Mouse (Mus musculus): ENCODE measurements at regions not wholly inside any gene's neighbourhood (a gene's known extent, or its start where the extent isn't known, plus 50 kb on each side); places are given as distances from the start of the nearest gene placed in this dataset.
A peak's percentile ranks its signal among the peaks of the same experiment; 100 is the strongest.

DNA sequence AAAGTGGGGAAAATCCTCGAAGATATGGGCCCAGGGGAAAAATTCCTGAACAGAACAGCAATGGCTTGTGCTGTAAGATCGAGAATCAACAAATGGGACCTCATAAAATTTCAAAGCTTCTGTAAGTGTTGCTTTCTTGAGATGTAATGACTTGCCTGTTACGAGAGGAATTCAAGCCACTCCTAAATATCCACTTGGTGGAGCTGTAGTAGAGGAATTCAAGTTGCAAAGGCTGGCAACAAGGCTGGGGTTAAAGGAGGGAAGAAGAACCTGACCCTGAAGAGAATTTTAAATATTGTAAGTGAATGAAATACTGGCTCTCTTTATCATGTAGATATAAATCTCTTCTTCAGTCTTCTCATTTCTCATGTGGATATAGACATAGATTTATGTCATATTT lies 306.8 kb upstream of the Tenm4 start:
- H3K4me3 ChIP-seq (replicated peaks; ENCODE audit: low read depth, low read length): no peak overlapping the region
- H3K4me2 ChIP-seq (ENCODE audit: low read length): no peak overlapping the region
- no peaks in the 10 kb centered on the region for H3K36me3 ChIP-seq (ENCODE audit: insufficient read depth, low read length)
- no peaks in the 10 kb centered on the region for H3K4me1 ChIP-seq (replicated peaks; ENCODE audit: insufficient read depth, low read length)
- H3K9ac ChIP-seq (ENCODE audit: low read depth, low read length): no peak overlapping the region
- ATAC-seq (replicated peaks; ENCODE audit: low FRiP score, low read depth): no peak
- TF ChIP-seq CTCF (IDR thresholded peaks at IDR 0.05; ENCODE audit: low read depth): peak; percentile 41; the same call in 1 of the 2 replicates
- H3K27ac ChIP-seq: no peak overlapping the region
- H3K27me3 ChIP-seq (ENCODE audit: insufficient read depth, low read length): no peaks in the 10 kb centered on the region
- no peak for DNase-seq (ENCODE audit: low spot score)
- 26% methylated on average over 3 of the region's 3 CpGs for WGBS
- H3K9me3 ChIP-seq (replicated peaks; ENCODE audit: low read length): no peaks in the 10 kb centered on the region

DNA sequence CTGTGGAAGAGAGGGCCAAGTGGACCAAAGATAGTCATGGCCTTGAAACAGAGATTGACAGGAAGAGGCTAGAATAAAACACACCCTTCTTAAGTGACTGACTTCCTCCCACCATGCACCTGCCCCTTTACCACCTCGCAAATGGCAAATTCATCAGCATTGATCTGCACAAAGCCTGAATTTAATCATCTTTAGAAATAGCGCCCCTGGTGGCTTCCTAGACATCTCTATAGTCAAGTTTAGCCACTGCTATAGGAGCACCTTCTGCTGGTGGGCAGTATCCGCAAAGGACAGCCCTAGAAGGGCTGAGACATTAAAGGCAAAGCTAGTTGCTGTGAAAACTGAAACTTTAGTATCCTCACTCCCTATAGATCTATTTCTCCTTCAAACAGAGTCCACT lies 305.8 kb upstream of the Tenm4 start:
- 42% methylated on average over 3 of the region's 3 CpGs for WGBS
- peak; percentile 28 for DNase-seq (ENCODE audit: low spot score)
- peak; percentile 52 for TF ChIP-seq CTCF (IDR thresholded peaks at IDR 0.05; ENCODE audit: low read depth)
- no peak overlapping the region for H3K4me3 ChIP-seq (replicated peaks; ENCODE audit: low read depth, low read length)
- no peaks in the 10 kb centered on the region for H3K36me3 ChIP-seq (ENCODE audit: insufficient read depth, low read length)
- H3K9ac ChIP-seq (ENCODE audit: low read depth, low read length): no peak overlapping the region
- no peak overlapping the region for H3K4me2 ChIP-seq (ENCODE audit: low read length)
- H3K27ac ChIP-seq: no peak overlapping the region
- H3K4me1 ChIP-seq (replicated peaks; ENCODE audit: insufficient read depth, low read length): no peaks in the 10 kb centered on the region
- H3K27me3 ChIP-seq (ENCODE audit: insufficient read depth, low read length): no peaks in the 10 kb centered on the region
- H3K9me3 ChIP-seq (replicated peaks; ENCODE audit: low read length): no peaks in the 10 kb centered on the region
- ATAC-seq (replicated peaks; ENCODE audit: low FRiP score, low read depth): no peak

DNA sequence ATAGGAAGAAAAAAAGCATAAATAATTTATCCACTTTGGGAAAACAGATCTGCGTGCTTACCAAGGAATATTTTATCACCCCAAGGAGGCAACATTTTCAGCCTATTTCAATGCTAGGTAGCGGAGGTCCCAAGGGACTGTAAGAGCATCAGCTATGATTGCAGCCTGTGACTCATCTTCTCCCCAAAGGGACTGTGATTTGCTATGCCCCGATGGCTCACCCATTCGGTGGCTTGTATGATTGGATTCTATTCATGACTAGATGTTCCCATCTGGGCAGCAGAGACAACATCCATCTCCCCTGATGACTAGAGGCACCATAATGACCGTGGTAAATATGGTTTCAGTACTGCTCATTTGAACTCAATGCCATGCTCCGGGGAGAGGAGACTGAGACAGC lies 302.3 kb upstream of the Tenm4 start:
- no peak for TF ChIP-seq CTCF (IDR thresholded peaks at IDR 0.05; ENCODE audit: low read depth)
- Histone ChIP-seq H3K27me3 (ENCODE audit: insufficient read depth, low read length) (no peaks in the 10 kb centered on the region), H3K9me3 (replicated peaks; ENCODE audit: low read length) (no peaks in the 10 kb centered on the region), H3K4me1 (replicated peaks; ENCODE audit: insufficient read depth, low read length) (no peaks in the 10 kb centered on the region), H3K4me3 (replicated peaks; ENCODE audit: low read depth, low read length) (no peak overlapping the region), H3K27ac (no peak overlapping the region), H3K9ac (ENCODE audit: low read depth, low read length) (no peak overlapping the region), H3K4me2 (ENCODE audit: low read length) (no peak overlapping the region), H3K36me3 (ENCODE audit: insufficient read depth, low read length) (no peaks in the 10 kb centered on the region)
- DNase-seq (ENCODE audit: low spot score) (no peak), ATAC-seq (replicated peaks; ENCODE audit: low FRiP score, low read depth) (no peak)
- WGBS: 87% methylated on average over 6 of the region's 6 CpGs

DNA sequence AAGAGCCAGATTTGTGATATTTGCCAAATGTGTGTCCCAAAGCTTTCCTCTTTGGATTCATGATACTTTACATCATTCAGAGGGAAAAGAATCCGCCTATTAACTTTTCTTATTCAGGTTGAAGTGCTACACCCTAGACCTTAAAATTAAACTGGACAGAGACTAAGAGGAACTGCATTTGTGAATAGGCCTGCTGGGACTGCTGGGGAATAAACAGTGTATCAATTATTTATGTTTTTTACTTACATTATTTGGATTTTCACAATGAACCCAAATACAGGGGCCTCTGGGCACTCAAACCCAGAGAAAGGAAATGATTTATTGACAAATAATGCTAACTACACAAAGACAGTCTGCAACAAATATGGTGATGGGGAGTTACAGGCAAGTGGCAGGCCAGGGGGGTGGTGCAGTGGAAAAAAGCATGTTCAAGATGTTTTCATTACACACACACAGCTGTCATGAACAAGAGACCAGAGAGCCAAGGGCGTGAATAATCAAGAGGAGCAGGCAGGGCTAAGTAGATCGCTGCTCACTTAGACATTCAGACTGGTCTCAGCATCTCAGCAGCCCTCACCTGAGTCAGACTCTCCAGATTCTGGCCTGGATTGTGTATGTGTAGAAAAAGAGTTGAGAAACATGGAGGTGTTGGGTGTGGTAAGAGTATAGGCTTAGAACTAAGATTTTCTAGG lies 290.3 kb upstream of the Tenm4 start:
- Histone ChIP-seq H3K9me3 (replicated peaks; ENCODE audit: low read length) (no peaks in the 10 kb centered on the region), H3K27me3 (ENCODE audit: insufficient read depth, low read length) (no peaks in the 10 kb centered on the region), H3K27ac (no peak overlapping the region), H3K9ac (ENCODE audit: low read depth, low read length) (no peak overlapping the region), H3K36me3 (ENCODE audit: insufficient read depth, low read length) (no peaks in the 10 kb centered on the region), H3K4me2 (ENCODE audit: low read length) (no peak overlapping the region), H3K4me1 (replicated peaks; ENCODE audit: insufficient read depth, low read length) (no peaks in the 10 kb centered on the region), H3K4me3 (replicated peaks; ENCODE audit: low read depth, low read length) (no peak overlapping the region)
- DNase-seq (ENCODE audit: low spot score) (no peak), ATAC-seq (replicated peaks; ENCODE audit: low FRiP score, low read depth) (no peak)
- 77% methylated on average over 3 of the region's 3 CpGs for WGBS
- no peak for TF ChIP-seq CTCF (IDR thresholded peaks at IDR 0.05; ENCODE audit: low read depth)

DNA sequence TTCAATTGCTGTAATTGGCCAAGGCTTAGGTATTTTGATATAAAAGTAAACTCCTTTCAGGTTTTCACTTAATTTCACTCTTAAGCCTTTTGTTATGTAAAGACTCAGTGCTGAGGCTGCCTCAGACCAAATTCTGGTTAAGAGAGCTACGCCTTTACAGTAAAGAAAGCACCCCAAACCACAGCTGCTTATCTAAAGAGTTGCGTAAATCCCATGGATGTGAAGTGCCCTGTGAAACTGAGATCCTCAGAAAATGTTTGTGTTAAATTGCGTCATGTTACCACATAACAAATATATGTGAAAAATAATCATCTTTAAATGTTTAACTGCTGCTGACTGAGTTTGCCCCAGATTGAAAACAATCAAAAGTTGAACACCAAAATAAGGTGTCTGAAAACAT lies 269.5 kb upstream of the Tenm4 start:
- TF ChIP-seq CTCF (IDR thresholded peaks at IDR 0.05; ENCODE audit: low read depth): no peak
- WGBS: 90% methylated on average over 3 of the region's 3 CpGs
- H3K4me3 ChIP-seq (replicated peaks; ENCODE audit: low read depth, low read length): no peak overlapping the region

DNA sequence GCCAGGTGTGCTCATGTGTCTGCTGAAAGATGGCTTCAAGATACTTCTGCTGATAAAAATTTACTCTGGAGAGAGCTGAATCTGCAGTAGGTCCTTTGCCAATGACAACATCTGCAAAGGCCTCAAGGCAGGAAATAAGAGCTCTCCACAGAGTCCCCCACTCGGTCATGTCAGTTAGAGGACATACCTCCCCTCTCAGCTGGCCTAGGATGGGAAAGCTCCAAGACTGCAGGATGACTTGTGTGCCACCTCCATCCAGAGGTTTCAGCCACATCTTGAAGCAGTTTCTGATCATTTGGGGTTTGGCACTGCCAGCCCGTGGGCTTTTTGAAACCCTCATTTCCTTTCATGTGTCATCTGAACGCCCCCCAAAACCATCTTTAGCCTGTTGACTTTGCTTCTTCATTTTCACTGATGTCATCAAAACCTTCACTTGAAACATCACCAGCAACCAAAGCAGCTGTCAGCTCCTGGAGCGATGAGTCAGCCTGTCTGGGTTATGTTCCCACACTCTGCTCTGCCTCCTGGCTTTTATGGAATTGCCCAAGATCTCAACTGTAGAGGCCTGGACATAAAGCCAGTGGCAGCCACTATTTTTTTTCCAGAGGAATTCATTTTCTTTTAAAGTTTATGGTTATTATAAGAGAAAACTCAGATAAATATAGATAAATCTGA lies 256.5 kb upstream of the Tenm4 start:
- Histone ChIP-seq H3K9me3 (replicated peaks; ENCODE audit: low read length) (no peaks in the 10 kb centered on the region), H3K4me3 (replicated peaks; ENCODE audit: low read depth, low read length) (no peak overlapping the region), H3K27me3 (ENCODE audit: insufficient read depth, low read length) (no peaks in the 10 kb centered on the region), H3K4me1 (replicated peaks; ENCODE audit: insufficient read depth, low read length) (no peaks in the 10 kb centered on the region), H3K9ac (ENCODE audit: low read depth, low read length) (no peak overlapping the region), H3K27ac (no peak overlapping the region), H3K36me3 (ENCODE audit: insufficient read depth, low read length) (no peaks in the 10 kb centered on the region), H3K4me2 (ENCODE audit: low read length) (no peak overlapping the region)
- no peak for TF ChIP-seq CTCF (IDR thresholded peaks at IDR 0.05; ENCODE audit: low read depth)
- WGBS: 64% methylated on average over 4 of the region's 4 CpGs
- peak; percentile 2 for DNase-seq (ENCODE audit: low spot score)
- no peak for ATAC-seq (replicated peaks; ENCODE audit: low FRiP score, low read depth)

More for the DNA sequence above, 269.5 kb upstream of the Tenm4 start:
- no peaks in the 10 kb centered on the region for H3K4me1 ChIP-seq (replicated peaks; ENCODE audit: insufficient read depth, low read length)
- DNase-seq (ENCODE audit: low spot score): no peak
- no peak overlapping the region for H3K9ac ChIP-seq (ENCODE audit: low read depth, low read length)
- no peak overlapping the region for H3K27ac ChIP-seq
- no peaks in the 10 kb centered on the region for H3K9me3 ChIP-seq (replicated peaks; ENCODE audit: low read length)
- no peaks in the 10 kb centered on the region for H3K27me3 ChIP-seq (ENCODE audit: insufficient read depth, low read length)
- no peaks in the 10 kb centered on the region for H3K36me3 ChIP-seq (ENCODE audit: insufficient read depth, low read length)
- ATAC-seq (replicated peaks; ENCODE audit: low FRiP score, low read depth): no peak
- H3K4me2 ChIP-seq (ENCODE audit: low read length): no peak overlapping the region

Data from kidney, postnatal 0 days (tissue).